Mouse (Mus musculus) forebrain, embryonic 13.5 days (tissue): ENCODE measurements around the gene Tmem221. TPM values are rescaled to one million over a fixed set of nuclear protein-coding genes. Genes with fewer than 3 reads are reported as not detected.

Source experiments
- ATAC-seq: fragments of 200-750 bp; cut with Nextera tagmentation; 2 replicates; pipeline ENCODE4 v1.8.0; 2017
- H3K27ac ChIP-seq: fragments of 300-500 bp; sonication (generic); 2 replicates; pipeline ENCODE4 v1.5.1; 2015; ENCODE audit warnings: inconsistent platforms, mild to moderate bottlenecking, moderate library complexity
- H3K27me3 ChIP-seq: fragments of 300-500 bp; sonication (generic); 2 replicates; pipeline ENCODE4 v1.6.1; 2015; ENCODE audit warnings: mild to moderate bottlenecking, inconsistent platforms
- H3K36me3 ChIP-seq: fragments of 300-500 bp; sonication (generic); 2 replicates; pipeline ENCODE4 v1.6.1; 2015; ENCODE audit warnings: mild to moderate bottlenecking, inconsistent platforms; ENCODE audit not compliant: poor library complexity, severe bottlenecking
- H3K4me1 ChIP-seq: fragments of 300-500 bp; sonication (generic); 2 replicates; pipeline ENCODE4 v1.6.1; 2015; ENCODE audit warnings: inconsistent platforms
- H3K4me2 ChIP-seq: fragments of 300-500 bp; sonication (generic); 2 replicates; pipeline ENCODE4 v1.6.1; 2015; ENCODE audit warnings: inconsistent platforms, mild to moderate bottlenecking, moderate library complexity
- H3K4me3 ChIP-seq: fragments of 300-500 bp; sonication (generic); 2 replicates; pipeline ENCODE4 v1.5.1; 2015; ENCODE audit warnings: mild to moderate bottlenecking, inconsistent platforms
- H3K9ac ChIP-seq: fragments of 300-500 bp; sonication (generic); 2 replicates; pipeline ENCODE4 v1.6.1; 2015; ENCODE audit warnings: mild to moderate bottlenecking, inconsistent platforms
- H3K9me3 ChIP-seq: fragments of 300-500 bp; sonication (generic); replicated peaks from 2 replicates; pipeline ENCODE4 v1.6.1; 2016; ENCODE audit warnings: inconsistent platforms
- WGBS: fragments of 180-500 bp; shearing (Covaris S2); methylation state at CpG from one replicate; pipeline ENCODE4 v1.1.7; 2015; 5-methylcytosine and 5-hydroxymethylcytosine counted together
- polyA plus RNA-seq: library from polyadenylated mRNA; unstranded; fragments of >200 nt; fragmentation: Nextera tagmentation; extraction: Ambion mirVana; gene quantifications from 2 replicates; pipeline ENCODE4 v1.2.1, GENCODE M21; 2015

The Tmem221 gene
- polyA plus RNA-seq, 1 experiment from 2014 or later = not detected

DNA sequence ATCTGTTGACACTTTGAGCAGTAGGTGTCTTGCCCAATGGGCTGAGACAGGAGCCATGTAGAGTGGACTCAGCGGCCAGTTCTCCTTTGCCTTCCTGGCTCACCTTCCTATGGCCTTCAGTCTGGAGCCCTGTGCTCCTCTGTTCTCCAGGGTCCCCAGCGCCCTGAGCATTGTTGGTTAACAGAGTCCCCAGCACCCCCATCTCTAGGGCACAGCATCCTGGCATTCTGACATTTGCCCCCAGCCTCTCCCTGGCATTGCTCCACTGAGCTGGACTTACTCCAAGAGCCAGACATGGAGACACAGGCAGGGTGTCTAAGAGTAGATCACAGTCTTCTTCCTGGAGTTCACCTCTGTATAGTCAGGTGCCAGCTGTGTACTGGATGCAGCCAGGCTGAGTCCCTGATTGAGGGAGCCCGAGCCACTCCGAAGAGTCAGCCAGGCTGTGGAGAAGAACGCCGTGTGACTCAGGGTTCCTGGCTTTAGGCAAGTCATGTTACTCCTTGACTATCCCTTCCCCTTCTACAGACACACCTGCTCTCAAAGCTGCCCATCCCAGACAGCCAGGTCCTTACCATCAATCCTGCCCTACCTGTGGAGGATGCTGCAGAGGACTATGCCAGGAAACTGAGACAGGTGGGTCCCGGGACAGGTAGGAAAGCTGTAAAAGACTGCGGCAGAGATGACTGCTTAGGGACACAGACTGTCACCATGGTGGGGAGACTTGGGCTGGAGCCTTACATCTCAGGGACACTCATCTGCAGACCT lies 35.1 kb upstream of the Tmem221 start:
- Histone ChIP-seq H3K36me3 (peaks cover 8% of the 10 kb centered on the region; the same call in 1 of the 2 replicates), H3K9ac (peak overlapping the region; percentile 2; the same call in 1 of the 2 replicates), H3K27ac (no peak overlapping the region), H3K9me3 (no peaks in the 10 kb centered on the region), H3K4me3 (no peak overlapping the region), H3K4me1 (peaks cover 39% of the 10 kb centered on the region), H3K27me3 (no peaks in the 10 kb centered on the region), H3K4me2 (peak overlapping the region; percentile 96; the same call in 1 of the 2 replicates)
- ATAC-seq = no peak
- 90% methylated on average over 8 of the region's 8 CpGs for WGBS

- peak; percentile 70 for ATAC-seq
- WGBS = 5% methylated on average over 60 of the region's 60 CpGs
Measured at GRCm38 (mm10) chr8:71592374-71593170, 33.9 kb upstream of the Tmem221 start.

GRCm38 (mm10) chr8:71591471-71592373 lies 33.1 kb upstream of the Tmem221 start, which contains the start of gene Pgls:
TSS of gene Pgls (plus strand) at chr8:71592176.
- WGBS = under 1% methylated on average over 71 of the region's 71 CpGs

More at GRCm38 (mm10) chr8:71592374-71593170, 33.9 kb upstream of the Tmem221 start:
- Histone ChIP-seq H3K27ac (peak overlapping the region; percentile 97), H3K36me3 (peaks cover 8% of the 10 kb centered on the region; the same call in 1 of the 2 replicates), H3K4me3 (peak overlapping the region; percentile 88), H3K27me3 (no peaks in the 10 kb centered on the region), H3K4me2 (peak overlapping the region; percentile 96), H3K9ac (peak overlapping the region; percentile 93), H3K9me3 (no peaks in the 10 kb centered on the region), H3K4me1 (peaks cover 39% of the 10 kb centered on the region)

DNA sequence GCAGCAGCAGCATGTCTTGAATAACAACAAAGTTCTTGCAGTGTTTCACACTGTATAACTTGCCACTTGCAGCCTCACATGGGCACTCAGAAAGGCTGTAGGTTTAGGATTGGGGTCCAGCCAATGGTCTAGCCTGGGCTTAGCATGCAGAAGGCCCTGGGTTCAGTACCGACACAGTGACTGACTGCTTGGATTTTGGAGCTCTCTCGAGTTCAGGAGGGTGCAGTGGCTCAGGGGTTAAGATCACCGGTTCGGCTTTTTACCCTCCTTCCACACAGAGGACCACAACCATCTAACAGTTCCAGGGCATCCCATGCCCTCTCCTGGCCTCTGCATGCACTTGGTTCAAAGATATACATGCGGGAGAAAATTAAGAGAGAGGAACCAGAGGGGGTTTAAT lies 32.3 kb upstream of the Tmem221 start:
- ATAC-seq = no peak
- Histone ChIP-seq H3K4me3 (peak overlapping the region; percentile 88), H3K4me2 (peak overlapping the region; percentile 96), H3K27me3 (no peaks in the 10 kb centered on the region), H3K9me3 (no peaks in the 10 kb centered on the region), H3K36me3 (peaks cover 22% of the 10 kb centered on the region), H3K9ac (peak overlapping the region; percentile 93), H3K4me1 (peaks cover 33% of the 10 kb centered on the region), H3K27ac (peak overlapping the region; percentile 97; the same call in 1 of the 2 replicates)
- 25% methylated on average over 5 of the region's 5 CpGs for WGBS

More at GRCm38 (mm10) chr8:71591471-71592373, 33.1 kb upstream of the Tmem221 start, which contains the start of gene Pgls:
- Histone ChIP-seq H3K4me2 (peak within 1 kb of the TSS; percentile 96), H3K27me3 (no peaks in the 10 kb centered on the region), H3K9ac (peak within 1 kb of the TSS; percentile 93), H3K9me3 (no peaks in the 10 kb centered on the region), H3K36me3 (peaks cover 16% of the 10 kb centered on the region), H3K27ac (peak within 1 kb of the TSS; percentile 97), H3K4me3 (peak within 1 kb of the TSS; percentile 88), H3K4me1 (peaks cover 39% of the 10 kb centered on the region)
- peak; percentile 81 for ATAC-seq

DNA sequence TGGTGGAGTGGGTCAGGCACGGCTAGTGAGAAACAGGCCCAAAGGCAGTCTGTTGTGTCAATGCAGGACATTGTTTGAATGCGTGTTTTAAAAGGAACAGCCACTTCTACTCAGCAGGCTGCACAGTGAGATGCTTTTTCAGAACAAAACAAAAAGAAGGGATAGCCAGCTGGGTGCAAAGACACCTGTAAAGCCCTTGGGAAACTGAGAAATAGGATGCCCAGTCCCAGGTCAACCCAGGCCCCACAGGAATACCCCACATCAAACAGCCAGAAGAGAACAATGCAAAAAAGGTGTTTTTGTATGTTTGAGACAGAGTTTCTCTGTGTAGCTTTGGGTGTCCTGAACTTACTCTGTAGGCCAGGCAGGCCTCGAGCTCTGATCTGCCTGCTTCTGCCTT lies 30.1 kb upstream of the Tmem221 start:
- 67% methylated on average over 3 of the region's 3 CpGs for WGBS
- Histone ChIP-seq H3K27me3 (no peaks in the 10 kb centered on the region), H3K4me2 (no peak overlapping the region), H3K27ac (no peak overlapping the region), H3K36me3 (peaks cover 37% of the 10 kb centered on the region), H3K9me3 (no peaks in the 10 kb centered on the region), H3K9ac (no peak overlapping the region), H3K4me3 (no peak overlapping the region), H3K4me1 (peaks cover 24% of the 10 kb centered on the region)
- no peak for ATAC-seq

DNA sequence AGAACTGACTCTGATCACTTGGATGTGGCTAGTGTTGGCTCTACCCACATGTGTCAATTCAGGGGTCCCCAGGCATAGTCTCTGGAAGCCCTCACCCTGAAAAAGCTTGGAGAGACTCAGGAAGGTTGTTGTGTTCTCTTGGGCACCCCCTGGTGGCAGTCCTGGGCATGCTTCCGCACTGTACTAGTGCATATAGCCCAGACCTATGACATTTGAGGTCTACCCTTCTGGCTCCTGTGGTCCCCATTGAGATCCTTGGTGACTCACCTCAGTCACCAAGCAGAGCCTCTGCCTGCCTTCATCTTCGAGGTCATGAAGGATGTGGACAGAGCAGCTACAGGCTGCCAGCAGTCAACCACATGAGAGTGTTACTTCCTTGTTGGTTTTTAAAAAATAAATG lies 28.2 kb upstream of the Tmem221 start:
- H3K4me3 ChIP-seq = no peak overlapping the region
- 77% methylated on average over 2 of the region's 2 CpGs for WGBS
- ATAC-seq = peak; percentile 32

DNA sequence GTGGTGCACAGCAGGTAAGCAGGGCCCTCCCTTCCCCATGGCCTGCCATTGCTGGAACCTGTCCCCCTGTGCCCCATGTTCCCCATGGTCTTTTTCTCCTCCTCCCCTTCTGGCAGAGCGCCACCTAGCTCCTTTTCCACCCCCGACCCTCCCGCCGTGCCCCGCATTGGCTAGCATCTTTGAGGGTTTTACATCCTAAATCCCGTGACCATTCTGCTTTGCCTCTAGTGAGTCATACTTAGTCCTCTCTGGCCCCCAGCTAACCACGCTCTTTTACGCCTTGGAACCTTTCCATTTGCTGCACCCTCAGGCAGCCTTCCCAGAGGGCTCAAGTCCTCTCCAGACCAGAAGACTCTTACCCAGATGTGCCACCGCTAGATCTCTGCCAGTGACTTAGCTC lies 21.5 kb upstream of the Tmem221 start:
- Histone ChIP-seq H3K4me1 (peaks cover 19% of the 10 kb centered on the region), H3K9me3 (no peaks in the 10 kb centered on the region), H3K4me2 (0 out of 2 replicates have a peak overlapping the region, but pooled peaks have one; percentile 12), H3K9ac (no peak overlapping the region), H3K27me3 (no peaks in the 10 kb centered on the region), H3K36me3 (peaks cover 48% of the 10 kb centered on the region), H3K27ac (peak overlapping the region; percentile 40; the same call in 1 of the 2 replicates), H3K4me3 (no peak overlapping the region)
- 0 out of 2 replicates have a peak, but pooled peaks have one; percentile 6 for ATAC-seq
- 27% methylated on average over 9 of the region's 9 CpGs for WGBS

More for the DNA sequence above, 28.2 kb upstream of the Tmem221 start:
- H3K4me2 ChIP-seq = no peak overlapping the region
- H3K9ac ChIP-seq = no peak overlapping the region
- no peak overlapping the region for H3K27ac ChIP-seq
- H3K27me3 ChIP-seq = no peaks in the 10 kb centered on the region
- no peaks in the 10 kb centered on the region for H3K9me3 ChIP-seq
- peaks cover 51% of the 10 kb centered on the region for H3K36me3 ChIP-seq
- peaks cover 10% of the 10 kb centered on the region for H3K4me1 ChIP-seq

DNA sequence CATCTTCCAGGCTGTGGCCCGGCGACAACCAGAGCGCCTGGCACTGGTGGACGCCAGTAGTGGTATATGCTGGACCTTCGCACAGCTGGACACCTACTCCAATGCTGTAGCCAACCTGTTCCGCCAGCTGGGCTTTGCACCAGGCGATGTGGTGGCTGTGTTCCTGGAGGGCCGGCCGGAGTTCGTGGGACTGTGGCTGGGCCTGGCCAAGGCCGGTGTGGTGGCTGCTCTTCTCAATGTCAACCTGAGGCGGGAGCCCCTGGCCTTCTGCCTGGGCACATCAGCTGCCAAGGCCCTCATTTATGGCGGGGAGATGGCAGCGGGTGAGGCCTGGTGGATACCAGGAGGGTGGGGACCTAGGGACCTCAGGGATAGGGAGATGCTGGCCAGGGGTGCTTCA lies 20.8 kb upstream of the Tmem221 start:
- no peaks in the 10 kb centered on the region for H3K27me3 ChIP-seq
- no peak overlapping the region for H3K9ac ChIP-seq
- H3K4me2 ChIP-seq = no peak overlapping the region
- 0 out of 2 replicates have a peak overlapping the region, but pooled peaks have one; percentile 40 for H3K27ac ChIP-seq
- no peak overlapping the region for H3K4me3 ChIP-seq
- 89% methylated on average over 14 of the region's 14 CpGs for WGBS
- ATAC-seq = no peak
- H3K36me3 ChIP-seq = peaks cover 41% of the 10 kb centered on the region
- peaks cover 21% of the 10 kb centered on the region for H3K4me1 ChIP-seq
- H3K9me3 ChIP-seq = no peaks in the 10 kb centered on the region

- 78% methylated on average over 1 of the region's 1 CpGs for WGBS
- no peak overlapping the region for H3K4me3 ChIP-seq
- peaks cover 36% of the 10 kb centered on the region for H3K36me3 ChIP-seq
- no peak overlapping the region for H3K4me2 ChIP-seq
- no peak overlapping the region for H3K9ac ChIP-seq
- no peaks in the 10 kb centered on the region for H3K27me3 ChIP-seq
- H3K27ac ChIP-seq = no peak overlapping the region
- H3K9me3 ChIP-seq = no peaks in the 10 kb centered on the region
- no peak for ATAC-seq
- H3K4me1 ChIP-seq = peaks cover 26% of the 10 kb centered on the region
Measured at GRCm38 (mm10) chr8:71579009-71579408, 20.3 kb upstream of the Tmem221 start.

DNA sequence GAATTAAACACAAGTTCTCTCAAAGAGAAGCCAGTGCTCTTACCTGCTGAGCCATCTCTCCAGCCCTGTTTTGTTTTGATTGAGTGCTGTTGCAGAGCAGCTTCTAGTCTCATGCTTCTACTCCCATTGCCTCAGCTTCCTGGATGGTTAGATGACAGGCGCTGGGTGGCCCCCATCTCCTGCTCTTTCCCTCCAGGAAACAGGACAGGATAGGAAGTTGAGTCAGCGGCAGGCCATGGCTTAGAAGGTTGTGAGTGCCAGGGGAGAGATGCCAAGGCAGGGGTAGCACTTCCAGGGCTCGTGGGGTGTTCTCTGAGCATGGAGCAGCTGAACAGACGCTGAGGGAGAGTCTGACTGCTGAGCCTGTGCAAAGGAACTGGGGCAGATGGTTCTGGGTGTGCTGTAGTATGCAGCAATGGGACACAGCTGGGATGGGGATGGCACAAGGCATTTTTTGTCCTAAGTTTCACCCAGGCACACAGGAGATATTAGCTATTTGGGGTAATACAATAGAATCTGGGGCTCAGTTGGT lies 19.3 kb upstream of the Tmem221 start:
- no peak for ATAC-seq
- Histone ChIP-seq H3K27me3 (no peaks in the 10 kb centered on the region), H3K27ac (no peak overlapping the region), H3K4me1 (peaks cover 33% of the 10 kb centered on the region), H3K36me3 (peaks cover 26% of the 10 kb centered on the region), H3K9me3 (no peaks in the 10 kb centered on the region), H3K4me3 (no peak overlapping the region), H3K4me2 (no peak overlapping the region), H3K9ac (no peak overlapping the region)
- 74% methylated on average over 4 of the region's 4 CpGs for WGBS

GRCm38 (mm10) chr8:71575020-71575419 lies 16.3 kb upstream of the Tmem221 start:
- Histone ChIP-seq H3K4me2 (no peak overlapping the region), H3K4me1 (peaks cover 51% of the 10 kb centered on the region), H3K27ac (no peak overlapping the region), H3K4me3 (no peak overlapping the region), H3K36me3 (peaks cover under 1% of the 10 kb centered on the region; the same call in 1 of the 2 replicates), H3K27me3 (no peaks in the 10 kb centered on the region), H3K9me3 (no peaks in the 10 kb centered on the region), H3K9ac (no peak overlapping the region)
- ATAC-seq = no peak
- WGBS = 63% methylated on average over 1 of the region's 1 CpGs
